Mouse (Mus musculus) frontal cortex, postnatal 36 days (tissue): ENCODE data around the gene Lrg1.

Experiments used
- DNase-seq, 2 experiments: peaks; one replicate each; pipeline ENCODE4 v3.0.0; 2022; ENCODE audit warnings: low spot score in 2 of 2

Lrg1 gene

DNA sequence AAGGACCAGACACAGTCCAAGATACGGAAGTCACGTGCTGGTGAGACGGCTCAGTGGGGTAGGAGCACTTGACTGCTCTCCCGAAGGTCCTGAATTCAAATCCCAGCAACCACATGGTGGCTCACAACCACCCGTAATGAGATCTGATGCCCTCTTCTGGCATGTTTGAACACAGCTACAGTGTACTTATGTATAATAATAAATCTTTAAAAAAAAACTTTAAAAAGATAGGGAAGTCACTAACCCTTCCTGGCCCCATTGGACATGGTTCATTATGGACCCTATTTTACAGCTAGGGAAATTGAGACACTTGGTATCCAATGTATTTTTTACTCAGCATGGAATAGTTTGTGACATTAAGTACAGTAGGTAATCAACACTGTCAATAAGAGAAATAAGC is 44.3 kb downstream of the Lrg1 start:
- DNase-seq = no peak

DNA sequence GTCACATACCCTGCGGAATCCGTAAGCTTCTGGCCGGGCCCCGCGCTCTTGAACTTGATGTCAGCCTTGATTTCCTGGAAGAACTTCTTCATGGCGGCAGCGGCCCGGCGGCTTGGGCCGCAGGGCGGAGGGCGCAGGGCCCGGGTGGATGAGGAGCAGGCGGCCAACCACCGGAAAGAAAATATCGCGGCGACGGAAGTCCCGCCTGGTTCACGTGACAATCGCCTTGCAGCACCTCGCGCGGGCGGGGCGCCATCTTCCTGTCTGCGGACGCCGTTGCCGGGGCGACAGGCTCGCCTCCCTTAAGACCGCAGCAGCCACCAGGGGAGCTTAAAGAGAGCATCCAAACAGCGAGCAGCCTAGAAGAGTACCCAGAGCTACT is 47.0 kb downstream of the Lrg1 start, which contains the start of gene Ubxn6:
Gene Ubxn6 (minus strand): TSS at position 202 of the 382 bp plus-strand sequence.
- peak; percentile 96 to 98 for DNase-seq

DNA sequence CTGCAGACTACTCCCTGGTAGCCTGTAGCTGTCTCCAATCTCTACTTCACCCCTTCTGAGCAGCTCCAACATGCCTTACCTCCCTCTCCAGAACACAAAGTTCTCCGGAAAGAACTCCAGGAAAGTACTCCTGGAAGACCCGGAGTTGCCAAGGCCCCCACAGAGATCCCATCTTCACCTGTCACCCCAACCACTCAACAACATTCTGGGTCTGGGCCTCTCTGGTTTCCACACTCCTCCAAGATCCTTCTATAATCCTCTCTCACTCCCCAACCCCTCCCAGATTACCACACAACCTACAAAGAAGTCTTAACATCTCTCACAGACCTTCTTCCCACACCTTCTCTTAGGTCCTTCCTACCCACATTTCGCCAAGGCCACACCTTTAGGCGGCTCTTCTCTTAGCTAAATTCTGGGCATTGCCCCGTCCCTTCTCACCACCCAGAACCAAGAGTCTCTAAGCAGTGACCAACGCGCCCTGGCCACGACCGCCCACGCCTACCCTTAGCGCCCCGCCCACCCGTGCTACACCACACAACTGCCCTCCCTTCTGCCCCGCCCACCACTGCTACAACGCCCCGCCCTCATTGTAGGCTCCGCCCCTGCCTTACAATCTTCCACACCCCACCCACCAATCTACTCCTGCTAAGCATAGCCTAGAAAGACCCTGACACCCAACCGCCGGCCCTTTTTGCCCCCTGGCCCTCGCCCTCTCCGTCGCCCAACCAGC is 47.5 kb downstream of the Lrg1 start:
- peak; percentile 62 to 63 for DNase-seq

DNA sequence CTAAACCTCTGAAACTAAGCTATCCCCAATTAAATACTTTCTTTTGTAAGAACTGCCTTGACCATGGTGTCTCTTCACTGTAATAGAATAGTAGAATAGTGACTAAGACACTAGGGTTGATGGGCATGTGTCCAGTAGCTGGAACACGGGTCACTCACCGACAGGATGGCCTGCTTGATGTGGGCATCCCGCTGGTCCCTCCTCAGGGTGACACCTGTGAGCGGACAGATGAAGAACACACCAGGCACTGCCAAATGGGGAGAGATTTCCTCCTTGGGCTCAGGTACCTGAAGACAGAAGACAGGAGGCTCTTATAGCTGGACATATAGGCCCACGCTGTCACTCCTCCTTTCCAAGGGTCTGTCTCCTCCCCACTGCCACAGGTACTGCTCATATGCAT is 49.6 kb downstream of the Lrg1 start:
- no peak for DNase-seq

DNA sequence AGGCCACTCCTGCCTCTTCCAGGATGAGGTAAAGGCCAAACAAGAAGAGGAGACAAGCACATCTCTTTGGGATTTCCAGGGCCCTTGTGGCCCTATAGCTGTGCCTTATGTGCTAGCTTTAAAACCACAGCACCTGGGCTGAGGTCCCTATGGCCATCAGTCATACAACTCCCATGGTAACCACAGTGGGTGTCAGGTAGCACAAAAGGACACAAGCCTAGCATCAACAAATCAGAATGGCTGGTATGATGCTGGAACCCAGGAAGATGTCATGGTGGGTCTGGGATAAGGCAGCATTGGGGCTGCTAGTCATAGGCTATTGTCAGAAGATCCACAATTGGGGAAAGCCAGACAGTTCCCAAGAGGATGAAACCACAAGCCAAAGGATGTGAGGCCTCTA is 50.7 kb downstream of the Lrg1 start:
- DNase-seq = no peak
